Mouse (Mus musculus) skeletal muscle tissue, postnatal 0 days (tissue): ENCODE measurements around the gene Ifi213. TPM values are rescaled to one million over a fixed set of nuclear protein-coding genes. Genes with fewer than 3 reads are reported as not detected.

ENCODE experiments used
- microRNA-seq, 2 experiments: library from miRNA; unstranded; fragments of <30 nt; microRNA quantifications; one replicate each; pipeline ENCODE4; 2016
- polyA plus RNA-seq: library from polyadenylated mRNA; unstranded; fragments of >200 nt; fragmentation: Nextera tagmentation; extraction: Ambion mirVana; gene quantifications from 2 replicates; pipeline ENCODE4 v1.2.1, GENCODE M21; 2015

Ifi213 gene
- 0.38 and 0.74 TPM in 2 replicates for polyA plus RNA-seq

DNA sequence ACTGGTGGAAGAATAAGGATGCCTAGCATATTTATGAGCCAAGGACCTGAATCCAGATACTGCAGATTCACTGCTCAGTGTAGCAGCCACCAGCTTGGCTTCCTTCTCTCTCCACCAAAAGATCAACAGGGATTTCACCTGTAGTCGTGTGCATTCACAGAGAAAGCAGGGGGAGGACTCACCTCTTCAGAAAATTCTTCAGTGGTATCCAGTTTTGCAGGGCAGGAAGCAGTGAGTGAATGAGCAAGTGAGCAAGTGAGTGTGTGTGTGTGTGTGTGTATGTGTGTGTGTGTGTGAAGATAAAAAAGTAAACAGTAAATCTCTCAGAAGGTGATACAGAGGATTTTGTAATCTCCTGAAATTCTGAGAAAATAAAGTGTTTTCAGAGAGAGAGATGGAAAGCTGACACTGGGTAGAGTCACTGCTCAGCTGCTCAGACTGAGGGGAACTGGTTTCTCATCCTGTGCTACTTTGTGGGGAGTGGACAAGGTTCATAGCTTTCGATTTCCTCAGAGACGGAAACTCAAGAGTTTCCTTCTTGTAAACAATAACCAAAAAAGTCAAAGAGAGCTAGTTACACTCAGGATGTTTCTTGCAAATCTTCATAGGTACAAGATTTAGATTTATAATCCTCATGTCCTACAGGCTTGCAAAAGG lies at the start of gene Ifi213:
TSS of gene Ifi213 (minus strand) at position 437 of the 657 bp plus-strand sequence.

GRCm38 (mm10) chr1:173630622-173631021 lies 31.5 kb upstream of the Ifi213 start, which contains the start of gene Ifi209:
Ifi209 (plus strand) TSS chr1:173630917.

DNA sequence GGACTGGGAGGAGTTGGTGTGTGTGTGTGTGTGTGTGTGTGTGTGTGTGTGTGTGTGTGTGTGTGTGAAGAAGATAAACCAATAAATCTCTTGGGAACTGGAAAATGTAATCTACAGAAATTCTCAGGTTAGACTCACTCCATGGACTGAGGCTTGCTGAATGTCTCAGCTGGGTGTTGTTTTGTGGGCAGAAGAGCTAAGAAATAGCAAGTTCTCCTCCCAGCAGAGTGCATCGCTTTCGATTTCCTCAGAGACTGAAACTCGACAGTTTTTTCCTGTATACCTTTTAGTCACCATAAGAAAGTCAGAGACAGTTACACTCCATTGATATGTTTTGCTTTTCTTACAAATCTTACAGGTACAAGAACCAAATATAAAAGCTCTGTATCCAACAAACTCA lies 63.3 kb downstream of the Ifi213 start, which contains the start of gene Ifi214:
TSS of gene Ifi214 (minus strand) at position 167 of the 400 bp plus-strand sequence.

Small RNA genes within 50 kb of the gene (microRNA-seq; reads per million reads assigned to microRNA genes)
- gene Gm44339 (0 reads per million in 2 experiments), gene Gm44481 (0 reads per million in 2 experiments)

Other genes with a start within 250 kb of the Ifi213 start
- 0.85 and 1.3 TPM in 2 replicates for gene Aim2, start 248.4 kb downstream of the Ifi213 start, polyA plus RNA-seq
- 0.78 and 1.3 TPM in 2 replicates for gene Cadm3, start 231.6 kb downstream of the Ifi213 start, polyA plus RNA-seq
- gene Ifi206, start 108.2 kb downstream of the Ifi213 start, polyA plus RNA-seq = 0.18 and 0.27 TPM in 2 replicates
- not detected in 2 replicates for gene Ifi214, start 63.3 kb downstream of the Ifi213 start, polyA plus RNA-seq
- gene Ifi209, start 31.6 kb upstream of the Ifi213 start, polyA plus RNA-seq = 0.35 and 0.62 TPM in 2 replicates
- gene Ifi208, start 74.4 kb upstream of the Ifi213 start, polyA plus RNA-seq = not detected in 2 replicates
- gene Ifi207, start 142.5 kb upstream of the Ifi213 start, polyA plus RNA-seq = 1.5 and 2.1 TPM in 2 replicates
- gene Ifi204, start 167.7 kb upstream of the Ifi213 start, polyA plus RNA-seq = 3.9 and 6.3 TPM in 2 replicates